Comparison of ENCODE assay signal across 19 mouse cellular contexts in the genomic region with DNA sequence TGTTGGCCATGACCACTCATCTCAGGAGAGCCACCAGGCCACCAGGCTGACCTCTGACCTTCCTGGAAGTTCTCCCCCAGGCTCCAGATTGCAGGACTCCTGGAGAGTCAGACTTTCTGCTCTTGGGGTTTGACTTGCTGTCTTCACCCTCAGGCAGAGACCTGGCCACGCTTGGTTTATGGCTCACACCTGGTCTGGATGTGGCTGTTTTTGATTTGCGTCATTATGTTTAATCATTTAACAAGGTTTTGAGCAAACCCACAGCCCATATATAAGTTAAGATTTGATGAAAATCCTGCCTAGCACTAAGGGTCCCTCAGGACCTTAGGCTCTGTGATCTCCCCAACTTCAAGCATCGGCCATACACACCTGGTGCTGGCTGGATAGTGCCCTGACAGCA. TPM values are rescaled to one million over a fixed set of nuclear protein-coding genes. Genes with fewer than 3 reads are reported as not detected.
"Had no signal": no experiment of that assay in that cellular context is flagged by ENCODE, and none has a peak within 500 bp of the region (broad histone marks: within the 10 kb centered on the region; RNA-seq: fewer than 3 reads in every experiment).

No protein-coding gene starts in this region.

- ATAC-seq: midbrain, embryonic 16.5 days had no signal

- H3K9ac ChIP-seq: lung, embryonic 14.5 days; midbrain, embryonic 12.5 days; neural tube, embryonic 13.5 days; neural tube, embryonic 15.5 days; stomach, embryonic 15.5 days had no signal

- H3K27me3 ChIP-seq: neural tube, embryonic 13.5 days; neural tube, embryonic 15.5 days; stomach, embryonic 15.5 days had no signal

- DNase-seq: lung, adult 18-20 months; lung, embryonic 14.5 days; lung, postnatal 10 days; lung, postnatal 4 days; midbrain, embryonic 14.5 days; retina, postnatal 1 day; right cerebral cortex, adult 18-20 months; thymus, adult 2 months; thymus, postnatal 25 days; thymus, postnatal 4 days had no signal

- H3K9me3 ChIP-seq: midbrain, embryonic 10.5 days; midbrain, embryonic 12.5 days; neural tube, embryonic 13.5 days; neural tube, embryonic 15.5 days; stomach, embryonic 15.5 days had no signal

- H3K4me3 ChIP-seq: midbrain, embryonic 10.5 days; midbrain, embryonic 12.5 days; myocyte; neural tube, embryonic 13.5 days; neural tube, embryonic 15.5 days; stomach, embryonic 15.5 days had no signal

- H3K4me2 ChIP-seq: lung, embryonic 14.5 days; midbrain, embryonic 12.5 days; neural tube, embryonic 13.5 days; neural tube, embryonic 15.5 days; stomach, embryonic 15.5 days had no signal

- H3K27ac ChIP-seq: midbrain, embryonic 10.5 days; midbrain, embryonic 12.5 days; neural tube, embryonic 13.5 days; neural tube, embryonic 15.5 days; stomach, embryonic 15.5 days; stomach, postnatal 0 days had no signal

- H3K36me3 ChIP-seq: midbrain, embryonic 10.5 days; midbrain, embryonic 12.5 days; neural tube, embryonic 13.5 days; neural tube, embryonic 15.5 days; stomach, embryonic 15.5 days had no signal

RNA-seq across cellular contexts. Expression of gene Crybb1, which starts 2.3 kb away (rescaled TPM):
- polyA plus RNA-seq: urinary bladder, adult 2 months had no signal
